Mouse (Mus musculus) myocyte (in vitro differentiated cells): ENCODE data around the gene 4933430I17Rik.

Experiments used
- CEBPB ChIP-seq: IDR thresholded peaks from 2 replicates; pipeline ENCODE4 v1.6.1; 2011; ENCODE audit warnings: mild to moderate bottlenecking, moderate library complexity; ENCODE audit not compliant: poor library complexity, insufficient read depth, severe bottlenecking
- E2F4 ChIP-seq: IDR thresholded peaks from one replicate; pipeline ENCODE4 v1.6.1; 2011; ENCODE audit warnings: mild to moderate bottlenecking, control low read depth, moderate library complexity; ENCODE audit not compliant: insufficient read depth
- MAX ChIP-seq: IDR thresholded peaks from one replicate; pipeline ENCODE4 v1.6.1; 2011; ENCODE audit warnings: low read depth, mild to moderate bottlenecking, control low read depth
- POLR2A ChIP-seq: IDR thresholded peaks from one replicate; pipeline ENCODE4 v1.6.1; 2011; ENCODE audit warnings: low read depth, mild to moderate bottlenecking, control low read depth, moderate library complexity; ENCODE audit not compliant: insufficient read length
- POLR2AphosphoS2 ChIP-seq: IDR thresholded peaks from one replicate; pipeline ENCODE4 v1.6.1; 2011; ENCODE audit warnings: low read depth, control low read depth; ENCODE audit not compliant: insufficient read length
- TCF12 ChIP-seq: IDR thresholded peaks from one replicate; pipeline ENCODE4 v1.6.1; 2011; ENCODE audit warnings: mild to moderate bottlenecking, control low read depth; ENCODE audit not compliant: poor library complexity, insufficient read depth, severe bottlenecking
- USF1 ChIP-seq: IDR thresholded peaks from one replicate; pipeline ENCODE4 v1.6.1; 2011; ENCODE audit warnings: low read depth, mild to moderate bottlenecking, control low read depth, moderate library complexity

DNA sequence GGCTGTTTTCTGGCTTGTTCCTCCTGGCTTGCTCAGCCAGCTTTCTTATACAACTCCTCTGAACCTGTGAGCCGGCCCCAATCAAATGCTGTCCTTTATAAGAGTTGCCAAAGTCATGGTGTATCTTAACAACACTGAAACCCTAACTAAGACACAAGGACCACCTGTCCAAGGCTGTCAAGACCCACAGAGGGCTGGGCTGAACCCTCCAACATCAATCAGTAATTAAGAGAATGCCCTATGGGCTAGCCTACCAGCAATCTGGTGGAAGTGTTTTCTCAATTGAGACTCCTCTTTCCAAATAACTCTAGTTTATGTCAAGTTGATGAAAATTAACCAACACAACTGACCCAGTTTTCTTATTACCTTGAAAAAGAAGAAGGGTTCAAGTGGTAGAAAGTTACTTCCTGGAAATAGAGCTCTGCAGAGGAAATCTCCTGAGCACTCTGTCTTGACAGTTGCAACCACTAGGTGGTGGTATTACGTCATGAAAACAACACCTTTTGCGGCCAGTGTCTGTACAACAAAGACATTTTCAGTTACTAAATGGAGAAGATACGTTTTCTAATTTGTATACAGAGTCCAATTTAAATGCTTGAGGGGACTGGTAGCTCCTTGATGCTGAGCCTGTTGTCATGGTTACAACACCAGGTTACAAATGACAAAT is 35.9 kb downstream of the 4933430I17Rik start:
- TF ChIP-seq POLR2A = no peak
- no peak for TF ChIP-seq USF1
- TF ChIP-seq TCF12 = no peak
- TF ChIP-seq E2F4 = no peak
- TF ChIP-seq CEBPB = no peak
- no peak for TF ChIP-seq MAX
- TF ChIP-seq POLR2AphosphoS2 = no peak
